Mouse (Mus musculus) myocyte (in vitro differentiated cells): ENCODE data around the gene Lrrc29. TPM values are rescaled to one million over a fixed set of nuclear protein-coding genes. Genes with fewer than 3 reads are reported as not detected.
A peak's percentile ranks its signal among the peaks of the same experiment; 100 is the strongest.

ENCODE experiments used
- H3K27me3 ChIP-seq: one replicate; pipeline ENCODE4 v1.6.1; 2011; ENCODE audit not compliant: control insufficient read depth, insufficient read depth, insufficient read length
- H3K36me3 ChIP-seq: one replicate; pipeline ENCODE4 v1.6.1; 2011; ENCODE audit not compliant: control insufficient read depth, insufficient read depth
- H3K4me2 ChIP-seq: one replicate; pipeline ENCODE4 v1.6.1; 2011; ENCODE audit warnings: low read depth, control low read depth
- H3K4me3 ChIP-seq: one replicate; pipeline ENCODE4 v1.5.1; 2011; ENCODE audit warnings: mild to moderate bottlenecking, control low read depth, moderate library complexity
- H3K79me2 ChIP-seq: one replicate; pipeline ENCODE4 v1.6.1; 2011; ENCODE audit not compliant: control insufficient read depth, insufficient read depth
- H3ac ChIP-seq: one replicate; pipeline ENCODE4 v1.6.1; 2011; ENCODE audit not compliant: control insufficient read depth, insufficient read length
- CEBPB ChIP-seq: IDR thresholded peaks from 2 replicates; pipeline ENCODE4 v1.6.1; 2011; ENCODE audit warnings: mild to moderate bottlenecking, moderate library complexity; ENCODE audit not compliant: poor library complexity, insufficient read depth, severe bottlenecking
- E2F4 ChIP-seq: IDR thresholded peaks from one replicate; pipeline ENCODE4 v1.6.1; 2011; ENCODE audit warnings: mild to moderate bottlenecking, control low read depth, moderate library complexity; ENCODE audit not compliant: insufficient read depth
- MAX ChIP-seq: IDR thresholded peaks from one replicate; pipeline ENCODE4 v1.6.1; 2011; ENCODE audit warnings: low read depth, mild to moderate bottlenecking, control low read depth
- MYOD1 ChIP-seq, 3 experiments: IDR thresholded peaks; one replicate each; pipeline ENCODE4 v1.6.1; 2011; ENCODE audit warnings: control low read depth in 2 of 3, low read depth in 2 of 3, mild to moderate bottlenecking in 2 of 3, moderate library complexity in 1 of 3; ENCODE audit not compliant: insufficient read length in 2 of 3, control insufficient read depth in 1 of 3
- MYOG ChIP-seq, 3 experiments: IDR thresholded peaks; one replicate each; pipeline ENCODE4 v1.6.1; 2011; ENCODE audit warnings: control low read depth in 2 of 3, low read depth in 2 of 3, mild to moderate bottlenecking in 2 of 3; ENCODE audit not compliant: insufficient read length in 2 of 3, control insufficient read depth in 1 of 3, insufficient read depth in 1 of 3
- POLR2A ChIP-seq: IDR thresholded peaks from one replicate; pipeline ENCODE4 v1.6.1; 2011; ENCODE audit warnings: low read depth, mild to moderate bottlenecking, control low read depth, moderate library complexity; ENCODE audit not compliant: insufficient read length
- POLR2AphosphoS2 ChIP-seq: IDR thresholded peaks from one replicate; pipeline ENCODE4 v1.6.1; 2011; ENCODE audit warnings: low read depth, control low read depth; ENCODE audit not compliant: insufficient read length
- REST ChIP-seq: IDR thresholded peaks from one replicate; pipeline ENCODE4 v1.6.1; 2011; ENCODE audit warnings: mild to moderate bottlenecking, control low read depth, moderate library complexity; ENCODE audit not compliant: insufficient read depth, insufficient read length
- SRF ChIP-seq: IDR thresholded peaks from one replicate; pipeline ENCODE4 v1.6.1; 2011; ENCODE audit warnings: low read depth; ENCODE audit not compliant: control insufficient read depth, insufficient read length
- TCF12 ChIP-seq: IDR thresholded peaks from one replicate; pipeline ENCODE4 v1.6.1; 2011; ENCODE audit warnings: mild to moderate bottlenecking, control low read depth; ENCODE audit not compliant: poor library complexity, insufficient read depth, severe bottlenecking
- TCF3 ChIP-seq: IDR thresholded peaks from one replicate; pipeline ENCODE4 v1.6.1; 2011; ENCODE audit warnings: low read depth, control low read depth; ENCODE audit not compliant: insufficient read length
- USF1 ChIP-seq: IDR thresholded peaks from one replicate; pipeline ENCODE4 v1.6.1; 2011; ENCODE audit warnings: low read depth, mild to moderate bottlenecking, control low read depth, moderate library complexity
- polyA plus RNA-seq: library from polyadenylated mRNA; unstranded; fragments of >200 nt; fragmentation: generic; extraction: Trizol; gene quantifications from one replicate; pipeline ENCODE4 v1.2.1, GENCODE M21; 2012; ENCODE audit warnings: missing spikeins

Lrrc29 gene
- 1.8 TPM for polyA plus RNA-seq

DNA sequence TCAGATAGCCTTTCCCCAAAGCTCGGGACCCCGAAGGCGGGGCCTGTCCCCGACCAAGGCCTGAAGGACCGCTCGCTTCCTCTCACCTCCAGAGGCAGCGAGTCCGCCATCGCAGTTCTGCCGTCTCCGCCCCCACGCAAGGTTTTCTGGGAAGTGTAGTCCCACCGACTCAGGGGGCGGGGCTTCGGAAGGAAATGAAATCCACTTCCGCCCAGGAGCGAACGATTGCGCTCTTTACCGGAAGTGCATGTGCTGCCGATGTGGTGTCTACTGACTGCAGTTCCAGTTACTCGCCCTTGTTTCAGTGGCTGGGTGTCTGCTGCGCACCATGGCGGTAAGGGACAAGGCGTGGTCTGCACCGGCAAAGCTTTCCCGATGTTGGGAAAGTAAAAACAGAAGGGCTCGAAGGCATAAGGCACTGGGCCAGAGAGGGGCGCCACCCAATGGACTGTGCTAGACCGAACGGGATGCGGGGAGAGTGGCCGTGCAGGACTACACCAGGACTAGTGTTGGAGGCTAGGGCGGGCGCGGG is at the start of gene Lrrc29, which contains the start of gene Tmem208:
TSS of gene Lrrc29 (minus strand) at position 138 of the 532 bp plus-strand sequence.
TSS of gene Tmem208 (plus strand) at position 214 of the 532 bp plus-strand sequence.
- peak within 1 kb of the TSS; percentile 79 for H3K4me3 ChIP-seq
- peak within 1 kb of the TSS; percentile 47 for H3ac ChIP-seq
- H3K4me2 ChIP-seq, result peak within 1 kb of the TSS; percentile 91
- H3K36me3 ChIP-seq, result peaks cover 20% of the 10 kb centered on the region
- TF ChIP-seq POLR2AphosphoS2 (peak; percentile 99), SRF (peak; percentile 22), TCF12 (no peak), REST (peak; percentile 51), USF1 (no peak), POLR2A (peak; percentile 99), MAX (peak; percentile 35), TCF3 (no peak), MYOG (IDR thresholded peaks at IDR 0.05; ENCODE audit: control insufficient read depth in 1 of 3, insufficient read depth in 1 of 3, insufficient read length in 2 of 3, low read depth in 2 of 3) (no peak), CEBPB (peak; percentile 29; the same call in 1 of the 2 replicates), MYOD1 (IDR thresholded peaks at IDR 0.05; ENCODE audit: control insufficient read depth in 1 of 3, insufficient read length in 2 of 3, low read depth in 2 of 3) (peak in 1 of 3 experiments; percentile 44), E2F4 (no peak)
- peaks cover 37% of the 10 kb centered on the region for H3K79me2 ChIP-seq
- H3K27me3 ChIP-seq, result no peaks in the 10 kb centered on the region

DNA sequence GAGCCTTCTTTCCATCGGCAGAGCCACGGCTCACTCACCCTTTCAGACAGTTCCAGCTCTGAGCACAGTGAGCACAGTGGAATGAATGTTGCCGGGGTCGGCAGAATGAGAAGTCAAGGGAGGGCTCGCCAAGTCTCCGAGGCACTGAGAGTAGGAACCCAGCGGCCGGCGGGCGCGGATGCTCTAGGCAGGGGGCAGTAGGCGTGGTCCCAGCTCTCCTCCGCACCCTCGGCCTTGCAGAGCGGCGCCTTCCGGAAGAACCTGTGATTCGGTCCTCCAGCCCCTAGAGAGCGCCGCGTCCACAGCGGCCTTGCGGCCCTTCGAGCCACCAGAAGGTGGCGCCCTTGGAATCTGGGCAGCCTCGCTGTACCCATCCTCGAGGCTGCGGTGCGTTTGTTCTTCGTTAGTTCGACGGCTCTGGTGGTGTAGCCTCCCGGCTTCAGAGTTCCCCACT is 48.5 kb upstream of the Lrrc29 start:
- no peak for TF ChIP-seq USF1
- no peak for TF ChIP-seq MYOG (IDR thresholded peaks at IDR 0.05; ENCODE audit: control insufficient read depth in 1 of 3, insufficient read depth in 1 of 3, insufficient read length in 2 of 3, low read depth in 2 of 3)
- TF ChIP-seq MYOD1 (IDR thresholded peaks at IDR 0.05; ENCODE audit: control insufficient read depth in 1 of 3, insufficient read length in 2 of 3, low read depth in 2 of 3), result no peak
- TF ChIP-seq CEBPB, result no peak
- TF ChIP-seq REST, result no peak
- TF ChIP-seq SRF, result no peak
- H3K79me2 ChIP-seq, result no peaks in the 10 kb centered on the region
- H3K4me3 ChIP-seq, result no peak overlapping the region
- H3K4me2 ChIP-seq, result no peak overlapping the region
- no peaks in the 10 kb centered on the region for H3K27me3 ChIP-seq
- no peak overlapping the region for H3ac ChIP-seq
- peaks cover 10% of the 10 kb centered on the region for H3K36me3 ChIP-seq

DNA sequence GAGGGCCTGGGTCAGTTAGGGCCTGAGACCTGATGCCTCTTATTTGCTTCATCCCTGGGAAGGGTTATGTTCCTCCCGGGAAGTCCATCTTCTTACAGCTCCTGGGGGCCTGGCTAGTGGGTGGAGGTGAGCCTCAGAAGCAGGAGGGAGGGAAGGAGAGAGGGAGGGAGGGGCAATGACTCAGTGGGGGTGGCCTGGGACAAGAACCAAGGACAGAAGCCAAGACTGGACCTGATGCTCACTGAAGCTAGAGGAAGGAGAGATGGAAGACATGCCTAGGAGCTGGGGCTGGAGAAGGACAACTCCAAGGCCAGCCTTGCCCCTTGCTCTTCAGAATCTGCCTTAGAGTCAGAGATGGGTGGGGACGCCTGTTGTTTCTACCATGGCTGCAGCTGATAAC is 47.0 kb upstream of the Lrrc29 start, which contains the start of gene Plekhg4:
TSS of gene Plekhg4 (plus strand) at position 243 of the 400 bp plus-strand sequence.
- no peaks in the 10 kb centered on the region for H3K27me3 ChIP-seq
- peaks cover 10% of the 10 kb centered on the region for H3K36me3 ChIP-seq
- no peaks in the 10 kb centered on the region for H3K79me2 ChIP-seq
- TF ChIP-seq SRF (no peak), USF1 (no peak), E2F4 (no peak), MYOD1 (IDR thresholded peaks at IDR 0.05; ENCODE audit: control insufficient read depth in 1 of 3, insufficient read length in 2 of 3, low read depth in 2 of 3) (no peak), REST (no peak), TCF12 (no peak), MAX (no peak), POLR2AphosphoS2 (no peak), TCF3 (no peak), POLR2A (no peak), MYOG (IDR thresholded peaks at IDR 0.05; ENCODE audit: control insufficient read depth in 1 of 3, insufficient read depth in 1 of 3, insufficient read length in 2 of 3, low read depth in 2 of 3) (no peak), CEBPB (no peak)
- no peak within 1 kb of the TSS for H3ac ChIP-seq
- H3K4me3 ChIP-seq, result no peak within 1 kb of the TSS
- peak within 1 kb of the TSS; percentile 84 for H3K4me2 ChIP-seq

DNA sequence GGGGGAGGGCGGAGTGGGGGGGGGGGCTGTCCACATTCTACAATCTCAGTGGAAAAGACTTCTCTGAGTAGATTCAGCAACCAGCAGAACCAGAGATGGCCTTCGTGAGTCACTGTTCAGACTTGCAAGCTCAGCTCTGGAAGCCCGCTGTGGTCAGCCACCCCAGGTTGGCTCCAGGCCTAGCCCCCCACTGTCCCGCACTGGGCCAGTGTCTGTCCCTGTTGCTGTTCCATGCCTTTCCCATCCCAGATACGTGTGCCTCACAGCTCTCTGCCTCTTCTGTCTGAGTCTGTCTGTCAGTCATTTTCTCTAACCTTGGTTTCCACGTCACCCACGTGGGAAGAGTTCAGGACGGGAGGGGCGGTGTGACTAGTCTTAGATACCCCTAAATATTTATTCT is 46.4 kb upstream of the Lrrc29 start:
- Histone ChIP-seq H3K79me2 (no peaks in the 10 kb centered on the region), H3K36me3 (peaks cover 10% of the 10 kb centered on the region), H3K4me2 (peak overlapping the region; percentile 84), H3ac (no peak overlapping the region), H3K4me3 (no peak overlapping the region), H3K27me3 (no peaks in the 10 kb centered on the region)
- peak in 1 of 3 experiments; percentile 26 for TF ChIP-seq MYOG (IDR thresholded peaks at IDR 0.05; ENCODE audit: control insufficient read depth in 1 of 3, insufficient read depth in 1 of 3, insufficient read length in 2 of 3, low read depth in 2 of 3)
- TF ChIP-seq POLR2A, result no peak
- peak in 1 of 3 experiments; percentile 28 for TF ChIP-seq MYOD1 (IDR thresholded peaks at IDR 0.05; ENCODE audit: control insufficient read depth in 1 of 3, insufficient read length in 2 of 3, low read depth in 2 of 3)
- TF ChIP-seq TCF12, result no peak
- no peak for TF ChIP-seq E2F4
- TF ChIP-seq CEBPB, result no peak
- TF ChIP-seq POLR2AphosphoS2, result peak; percentile 24
